Mouse (Mus musculus) urinary bladder, adult 2 months (tissue): ENCODE measurements around the gene Cd2ap. TPM values are rescaled to one million over a fixed set of nuclear protein-coding genes. Genes with fewer than 3 reads are reported as not detected.
A peak's percentile ranks its signal among the peaks of the same experiment; 100 is the strongest.
"Not testable (repeated sequence)": the region's sequence is repeated elsewhere in the genome, so short reads cannot be mapped to it uniquely, and the experiment has no call there.

Experiments
- DNase-seq: peaks from one replicate; pipeline ENCODE4 v3.0.0; 2022; ENCODE audit warnings: low spot score
- polyA plus RNA-seq: library from polyadenylated mRNA; depleted of rRNA; stranded (reverse); fragments of >200 nt; gene quantifications from 2 replicates; pipeline ENCODE4 v1.2.3, GENCODE M21; 2012; rRNA removed

Gene Cd2ap
- 47.0 and 52.4 TPM in 2 replicates for polyA plus RNA-seq

- DNase-seq = peak; percentile 100
Measured at GRCm38 (mm10) chr17:42876001-42876903, at the start of gene Cd2ap. Gene Cd2ap (minus strand): TSS chr17:42876665.

- no peak for DNase-seq
Measured at GRCm38 (mm10) chr17:42924731-42925130, 48.3 kb upstream of the Cd2ap start.

GRCm38 (mm10) chr17:42918810-42919209, 42.3 kb upstream of the Cd2ap start:
- DNase-seq = no peak

- DNase-seq = no peak
Measured at GRCm38 (mm10) chr17:42914726-42915125, 38.3 kb upstream of the Cd2ap start.

- no peak for DNase-seq
Measured at GRCm38 (mm10) chr17:42912193-42912592, 35.7 kb upstream of the Cd2ap start.

GRCm38 (mm10) chr17:42910476-42910875, 34.0 kb upstream of the Cd2ap start:
- DNase-seq = no peak

GRCm38 (mm10) chr17:42909376-42909775, 32.9 kb upstream of the Cd2ap start:
- no peak for DNase-seq

- no peak for DNase-seq
Measured at GRCm38 (mm10) chr17:42908744-42909370, 32.4 kb upstream of the Cd2ap start.

GRCm38 (mm10) chr17:42908136-42908535, 31.7 kb upstream of the Cd2ap start:
- DNase-seq = no peak

GRCm38 (mm10) chr17:42906456-42906855, 30.0 kb upstream of the Cd2ap start:
- DNase-seq = not testable (repeated sequence)

- no peak for DNase-seq
Measured at GRCm38 (mm10) chr17:42905919-42906318, 29.5 kb upstream of the Cd2ap start.

- DNase-seq = no peak
Measured at GRCm38 (mm10) chr17:42900795-42901194, 24.3 kb upstream of the Cd2ap start.

GRCm38 (mm10) chr17:42887282-42887707, 10.8 kb upstream of the Cd2ap start:
- no peak for DNase-seq

- no peak for DNase-seq
Measured at GRCm38 (mm10) chr17:42885091-42885501, 8.6 kb upstream of the Cd2ap start.

GRCm38 (mm10) chr17:42884382-42884781, 7.9 kb upstream of the Cd2ap start:
- DNase-seq = no peak

- no peak for DNase-seq
Measured at GRCm38 (mm10) chr17:42883769-42884168, 7.3 kb upstream of the Cd2ap start.

- DNase-seq = no peak
Measured at GRCm38 (mm10) chr17:42883315-42883714, 6.8 kb upstream of the Cd2ap start.

GRCm38 (mm10) chr17:42882873-42883272, 6.4 kb upstream of the Cd2ap start:
- DNase-seq = no peak

GRCm38 (mm10) chr17:42876904-42877425, 500 bp upstream of the Cd2ap start:
- DNase-seq = no peak

GRCm38 (mm10) chr17:42875571-42876000, 879 bp downstream of the Cd2ap start:
- peak; percentile 36 for DNase-seq

GRCm38 (mm10) chr17:42875015-42875414, 1.4 kb downstream of the Cd2ap start:
- no peak for DNase-seq

GRCm38 (mm10) chr17:42870465-42870864, 6.0 kb downstream of the Cd2ap start:
- DNase-seq = no peak

- no peak for DNase-seq
Measured at GRCm38 (mm10) chr17:42863186-42863585, 13.3 kb downstream of the Cd2ap start.
